Mouse (Mus musculus) olfactory bulb, adult 2 months (tissue): Measurements from ENCODE around the gene Gm44502. TPM values are rescaled to one million over a fixed set of nuclear protein-coding genes. Genes with fewer than 3 reads are reported as not detected.

Experiments used
- H3K27ac ChIP-seq: fragments of 200-500 bp; 2 replicates; pipeline ENCODE4 v1.5.1; 2012; ENCODE audit warnings: low read depth, low read length; ENCODE audit not compliant: insufficient read depth
- H3K4me1 ChIP-seq: fragments of 200-500 bp; 2 replicates; pipeline ENCODE4 v1.6.1; 2012; ENCODE audit warnings: low read length; ENCODE audit not compliant: control insufficient read depth, insufficient read depth
- H3K4me3 ChIP-seq: fragments of 200-500 bp; 2 replicates; pipeline ENCODE4 v1.5.1; 2012; ENCODE audit warnings: mild to moderate bottlenecking, low read depth, low read length, moderate library complexity; ENCODE audit not compliant: insufficient read depth
- CTCF ChIP-seq: fragments of 200-500 bp; IDR thresholded peaks from 2 replicates; pipeline ENCODE4 v1.5.1; 2012; ENCODE audit warnings: low read depth, mild to moderate bottlenecking, low read length, moderate library complexity; ENCODE audit not compliant: insufficient read depth
- POLR2A ChIP-seq: fragments of 200-500 bp; IDR thresholded peaks from 2 replicates; pipeline ENCODE4 v1.6.1; 2012; ENCODE audit warnings: mild to moderate bottlenecking, low read depth, low read length, moderate library complexity; ENCODE audit not compliant: insufficient read depth
- WGBS: fragments of 180-500 bp; shearing (Covaris S2); methylation state at CpG from one replicate; pipeline ENCODE4 v1.1.7; 2018; 5-methylcytosine and 5-hydroxymethylcytosine counted together
- polyA plus RNA-seq: library from polyadenylated mRNA; stranded (reverse); fragments of >200 nt; gene quantifications from 2 replicates; pipeline ENCODE4 v1.2.4, GENCODE M21; 2012; ENCODE audit warnings: low replicate concordance; ENCODE audit not compliant: missing spikeins, insufficient read depth, insufficient read length

Gm44502 gene
- polyA plus RNA-seq, 1 experiment: not detected

DNA sequence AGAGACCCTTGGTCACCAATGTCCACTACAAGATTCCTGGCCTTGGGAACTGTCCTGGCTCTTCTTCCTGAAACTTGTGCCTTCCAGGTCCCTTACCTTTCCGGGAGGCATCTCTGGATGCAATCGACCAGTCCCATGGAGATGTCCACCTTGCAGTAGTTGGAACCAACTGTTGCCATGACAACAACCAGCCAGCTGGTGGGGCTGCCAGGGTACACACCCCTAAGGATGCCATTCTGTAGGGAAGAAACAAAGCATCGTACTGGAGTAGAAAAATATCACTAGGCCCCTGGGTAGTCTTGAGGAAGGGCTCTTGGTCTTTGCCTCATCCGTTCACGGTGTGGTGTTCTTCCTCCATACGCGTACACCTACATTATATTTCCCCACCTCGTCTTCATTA lies 4.9 kb downstream of the Gm44502 start:
- WGBS: 81% methylated on average over 8 of the region's 8 CpGs
- no peak for TF ChIP-seq POLR2A
- TF ChIP-seq CTCF: no peak
- Histone ChIP-seq H3K27ac (no peak overlapping the region), H3K4me1 (no peaks in the 10 kb centered on the region), H3K4me3 (no peak overlapping the region)

GRCm38 (mm10) chr15:89421938-89422337 lies 7.6 kb downstream of the Gm44502 start:
- Histone ChIP-seq H3K4me1 (no peaks in the 10 kb centered on the region), H3K4me3 (no peak overlapping the region), H3K27ac (no peak overlapping the region)
- TF ChIP-seq CTCF (no peak), POLR2A (no peak)
- 92% methylated on average over 9 of the region's 9 CpGs for WGBS

DNA sequence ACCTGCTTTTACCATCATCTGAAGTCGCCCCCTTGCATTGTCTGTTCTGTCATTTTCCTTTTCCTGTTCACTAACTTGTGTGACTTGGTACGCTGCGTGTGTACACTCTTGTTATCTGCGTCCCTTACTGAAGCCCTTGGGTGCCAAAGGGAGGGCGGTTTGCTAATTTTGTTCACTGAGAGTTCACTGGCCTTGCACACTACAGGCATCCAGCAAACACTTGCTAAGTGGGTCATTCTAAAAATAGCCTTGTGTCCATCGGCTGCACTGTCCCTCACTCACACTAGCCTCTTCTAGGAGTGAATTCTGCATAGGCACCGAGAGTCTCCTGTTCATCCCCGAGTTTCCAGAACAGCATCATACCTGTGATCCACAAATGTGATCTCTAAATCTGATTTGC lies 14.2 kb downstream of the Gm44502 start:
- no peaks in the 10 kb centered on the region for H3K4me1 ChIP-seq
- no peak overlapping the region for H3K27ac ChIP-seq
- no peak overlapping the region for H3K4me3 ChIP-seq
- WGBS: 77% methylated on average over 8 of the region's 8 CpGs
- TF ChIP-seq POLR2A (no peak), CTCF (no peak)

GRCm38 (mm10) chr15:89410118-89410517 lies 19.4 kb downstream of the Gm44502 start, which contains the start of gene Syce3:
Syce3 (minus strand) TSS chr15:89410503.
- no peaks in the 10 kb centered on the region for H3K4me1 ChIP-seq
- TF ChIP-seq CTCF (no peak), POLR2A (no peak)
- H3K4me3 ChIP-seq: no peak within 1 kb of the TSS
- 91% methylated on average over 24 of the region's 24 CpGs for WGBS
- H3K27ac ChIP-seq: no peak within 1 kb of the TSS

- TF ChIP-seq POLR2A (no peak), CTCF (no peak)
- H3K4me3 ChIP-seq: no peak overlapping the region
- H3K4me1 ChIP-seq: no peaks in the 10 kb centered on the region
- H3K27ac ChIP-seq: no peak overlapping the region
Measured at GRCm38 (mm10) chr15:89406691-89407090, 22.8 kb downstream of the Gm44502 start.

GRCm38 (mm10) chr15:89404831-89405623 lies 24.5 kb downstream of the Gm44502 start:
- TF ChIP-seq CTCF: no peak
- no peak for TF ChIP-seq POLR2A
- no peak overlapping the region for H3K27ac ChIP-seq
- H3K4me3 ChIP-seq: no peak overlapping the region
- 84% methylated on average over 10 of the region's 10 CpGs for WGBS
- H3K4me1 ChIP-seq: no peaks in the 10 kb centered on the region

DNA sequence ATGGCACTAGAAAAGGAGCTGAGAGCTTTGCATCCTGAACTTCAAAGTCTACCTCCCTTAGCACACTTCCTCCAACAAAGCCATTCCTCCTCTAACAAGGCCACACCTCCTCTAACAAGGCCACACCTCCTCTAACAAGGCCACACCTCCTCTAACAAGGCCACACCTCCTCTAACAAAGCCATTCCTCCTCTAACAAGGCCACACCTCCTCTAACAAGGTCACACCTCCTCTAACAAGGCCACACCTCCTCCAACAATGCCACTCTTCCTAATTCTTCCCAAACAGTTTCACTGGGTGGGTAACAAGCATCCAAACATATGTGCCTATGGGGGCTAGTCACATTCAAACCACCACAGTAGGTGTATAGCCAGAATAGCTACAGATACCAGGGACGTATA lies 27.0 kb downstream of the Gm44502 start:
- TF ChIP-seq CTCF: no peak
- no peak for TF ChIP-seq POLR2A
- Histone ChIP-seq H3K4me3 (no peak overlapping the region), H3K4me1 (no peaks in the 10 kb centered on the region), H3K27ac (no peak overlapping the region)
- WGBS: 93% methylated on average over 1 of the region's 1 CpGs

DNA sequence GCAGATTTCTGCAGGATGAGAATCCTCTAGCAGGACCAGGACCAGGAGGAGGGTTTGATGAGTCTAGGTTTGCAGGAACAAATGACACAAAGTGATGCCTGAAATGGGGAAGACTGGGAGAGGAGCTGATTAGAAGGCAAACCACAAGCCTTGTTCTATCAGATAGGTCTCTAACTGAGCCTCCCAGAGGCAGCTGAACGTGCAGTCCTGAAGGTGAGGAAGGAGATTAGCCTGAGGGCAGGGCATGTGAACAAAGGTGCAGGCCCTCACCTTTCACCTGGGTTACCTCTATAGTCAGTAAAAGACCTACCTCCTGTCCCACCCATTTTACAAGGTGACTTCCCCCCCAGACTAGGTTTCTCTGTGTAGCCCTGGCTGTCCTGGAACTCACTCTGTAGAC lies 29.8 kb downstream of the Gm44502 start:
- Histone ChIP-seq H3K27ac (no peak overlapping the region), H3K4me1 (no peaks in the 10 kb centered on the region), H3K4me3 (no peak overlapping the region)
- TF ChIP-seq POLR2A (no peak), CTCF (no peak)
- 52% methylated on average over 1 of the region's 1 CpGs for WGBS

DNA sequence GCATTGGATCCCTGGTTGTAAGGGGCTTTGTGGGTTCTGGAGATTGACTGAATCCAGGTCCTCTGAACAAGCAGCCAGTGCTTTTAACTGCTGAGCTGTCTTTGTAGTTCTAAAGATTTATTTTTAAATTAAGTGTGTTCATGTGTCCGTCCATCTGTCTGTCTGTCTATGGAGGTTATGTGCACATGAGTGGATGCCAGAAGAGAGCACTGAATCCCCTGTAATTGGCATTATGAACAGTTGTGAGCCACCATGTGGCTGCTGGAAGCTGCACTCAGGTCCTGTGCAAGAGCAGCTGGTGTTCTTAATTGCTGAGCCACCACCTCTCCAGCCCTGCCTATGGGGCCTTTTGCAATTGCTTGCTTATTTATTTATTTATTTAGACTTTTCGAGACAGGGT lies 31.4 kb downstream of the Gm44502 start:
- 55% methylated on average over 2 of the region's 2 CpGs for WGBS
- H3K4me3 ChIP-seq: no peak overlapping the region
- H3K4me1 ChIP-seq: no peaks in the 10 kb centered on the region
- no peak overlapping the region for H3K27ac ChIP-seq
- no peak for TF ChIP-seq CTCF
